Mouse (Mus musculus) stomach, embryonic 14.5 days (tissue): Measurements from ENCODE around the gene Myo10. TPM values are rescaled to one million over a fixed set of nuclear protein-coding genes. Genes with fewer than 3 reads are reported as not detected.
A peak's percentile ranks its signal among the peaks of the same experiment; 100 is the strongest.

Experiments used
- ATAC-seq: fragments of 200-750 bp; cut with Nextera tagmentation; 2 replicates; pipeline ENCODE4 v1.8.0; 2017; ENCODE audit warnings: low read depth, moderate TSS enrichment; ENCODE audit not compliant: insufficient number of reproducible peaks, insufficient read depth, low FRiP score
- H3K27ac ChIP-seq: fragments of 300-500 bp; sonication (generic); 2 replicates; pipeline ENCODE4 v1.5.1; 2014; ENCODE audit warnings: mild to moderate bottlenecking, low read length, moderate library complexity, mixed read lengths
- H3K27me3 ChIP-seq: fragments of 300-500 bp; sonication (generic); 2 replicates; pipeline ENCODE4 v1.6.1; 2014; ENCODE audit warnings: low read length, control low read depth, mixed read lengths; ENCODE audit not compliant: control insufficient read depth, insufficient read depth
- H3K36me3 ChIP-seq: fragments of 300-500 bp; sonication (generic); 2 replicates; pipeline ENCODE4 v1.6.1; 2014; ENCODE audit warnings: mild to moderate bottlenecking, control low read depth, low read length, moderate library complexity, mixed read lengths; ENCODE audit not compliant: control insufficient read depth, insufficient read depth
- H3K4me1 ChIP-seq: fragments of 300-500 bp; sonication (generic); 2 replicates; pipeline ENCODE4 v1.6.1; 2014; ENCODE audit warnings: low read length, control low read depth, mixed read lengths; ENCODE audit not compliant: control insufficient read depth, insufficient read depth
- H3K4me2 ChIP-seq: fragments of 300-500 bp; sonication (generic); replicated peaks from 2 replicates; pipeline ENCODE4 v1.6.1; 2014; ENCODE audit warnings: low read depth, low read length, control low read depth
- H3K4me3 ChIP-seq: fragments of 300-500 bp; sonication (generic); 2 replicates; pipeline ENCODE4 v1.5.1; 2014; ENCODE audit warnings: low read depth, low read length, control low read depth
- H3K9ac ChIP-seq: fragments of 300-500 bp; sonication (generic); replicated peaks from 2 replicates; pipeline ENCODE4 v1.6.1; 2014; ENCODE audit warnings: low read depth, mild to moderate bottlenecking, control low read depth, low read length, moderate library complexity, mixed read lengths
- H3K9me3 ChIP-seq: fragments of 300-500 bp; sonication (generic); 2 replicates; pipeline ENCODE4 v1.6.1; 2016; ENCODE audit warnings: low read depth, low read length, control low read depth; ENCODE audit not compliant: control insufficient read depth
- WGBS: fragments of 180-500 bp; shearing (Covaris S2); extraction: QIAGEN DNeasy Blood & Tissue Kit; methylation state at CpG from one replicate; pipeline ENCODE4 v1.1.7; 2014; 5-methylcytosine and 5-hydroxymethylcytosine counted together
- polyA plus RNA-seq: library from polyadenylated mRNA; unstranded; fragments of >200 nt; fragmentation: Nextera tagmentation; extraction: Ambion mirVana; gene quantifications from 2 replicates; pipeline ENCODE4 v1.2.1, GENCODE M21; 2014

The Myo10 gene
- polyA plus RNA-seq, 1 experiment from 2014 or later: 48.0 TPM

DNA sequence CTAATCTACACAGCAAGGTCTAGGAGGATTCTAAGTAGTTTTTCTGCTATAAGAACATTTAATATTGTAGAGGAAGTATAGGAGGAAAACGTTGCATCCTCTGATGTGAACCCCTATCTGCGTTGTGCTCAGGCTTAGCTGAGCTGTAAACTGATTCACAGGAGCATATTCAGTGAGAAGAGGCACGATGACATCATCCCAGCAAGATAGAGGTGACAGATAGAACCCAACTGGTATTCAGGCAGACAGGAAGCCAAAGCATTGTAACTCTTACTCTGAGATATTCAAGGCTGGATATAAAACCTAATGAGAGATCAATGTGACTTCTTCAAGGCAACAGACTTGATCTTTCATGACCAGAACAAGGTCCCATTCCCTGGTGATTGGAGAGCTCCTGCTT, 200.3 kb downstream of the Myo10 start:
- Histone ChIP-seq H3K9me3 (no peaks in the 10 kb centered on the region; the same call in 1 of the 2 replicates), H3K4me1 (no peaks in the 10 kb centered on the region), H3K4me3 (no peak overlapping the region), H3K9ac (no peak overlapping the region), H3K27ac (no peak overlapping the region), H3K36me3 (no peaks in the 10 kb centered on the region), H3K27me3 (no peaks in the 10 kb centered on the region), H3K4me2 (no peak overlapping the region)
- ATAC-seq: no peak
- 62% methylated on average over 3 of the region's 3 CpGs for WGBS

DNA sequence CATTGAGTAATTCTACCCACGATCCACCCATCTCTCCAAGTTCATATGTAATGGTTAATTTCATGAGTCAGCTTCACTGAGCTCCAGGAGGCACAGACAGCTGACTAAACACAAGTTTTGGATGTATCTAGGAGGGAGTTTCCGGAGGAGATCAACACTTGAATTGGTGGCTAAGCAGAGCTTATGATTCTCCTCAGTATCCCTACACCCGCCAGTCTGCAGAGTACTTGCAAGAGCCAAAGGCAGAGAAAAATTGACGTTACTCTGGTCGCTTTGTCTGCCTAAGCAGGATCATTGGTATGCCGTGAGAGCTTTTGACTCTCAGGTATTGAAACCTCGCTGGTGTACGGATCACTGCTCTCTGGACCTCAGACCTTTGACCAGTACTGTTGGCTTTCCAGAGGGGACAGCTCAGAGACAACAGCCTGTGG, 204.2 kb downstream of the Myo10 start:
- H3K4me1 ChIP-seq: no peaks in the 10 kb centered on the region
- no peaks in the 10 kb centered on the region for H3K9me3 ChIP-seq
- no peak overlapping the region for H3K9ac ChIP-seq
- H3K27me3 ChIP-seq: no peaks in the 10 kb centered on the region
- H3K4me3 ChIP-seq: no peak overlapping the region
- no peak for ATAC-seq
- H3K27ac ChIP-seq: no peak overlapping the region
- H3K4me2 ChIP-seq: no peak overlapping the region
- H3K36me3 ChIP-seq: no peaks in the 10 kb centered on the region
- WGBS: 82% methylated on average over 8 of the region's 8 CpGs

DNA sequence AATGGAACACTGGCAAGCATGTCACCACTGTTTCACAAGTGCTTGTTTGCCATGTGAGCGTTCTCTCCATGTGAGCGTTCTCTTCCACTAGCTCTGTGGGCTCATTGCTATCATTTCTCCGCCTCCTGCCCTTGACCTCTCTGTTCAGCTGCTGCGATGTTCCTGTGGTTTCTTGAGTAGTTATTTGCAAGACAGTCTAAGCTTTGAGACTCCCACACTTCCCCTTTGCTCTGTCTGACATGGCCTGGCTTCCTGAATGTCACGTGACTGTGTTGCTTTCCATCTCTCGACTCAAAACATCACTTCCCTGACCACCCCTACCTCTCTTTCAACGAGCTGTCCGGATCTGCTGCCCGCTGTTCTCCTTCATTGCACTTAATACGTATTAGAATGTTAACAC, 206.1 kb downstream of the Myo10 start:
- ATAC-seq: no peak

DNA sequence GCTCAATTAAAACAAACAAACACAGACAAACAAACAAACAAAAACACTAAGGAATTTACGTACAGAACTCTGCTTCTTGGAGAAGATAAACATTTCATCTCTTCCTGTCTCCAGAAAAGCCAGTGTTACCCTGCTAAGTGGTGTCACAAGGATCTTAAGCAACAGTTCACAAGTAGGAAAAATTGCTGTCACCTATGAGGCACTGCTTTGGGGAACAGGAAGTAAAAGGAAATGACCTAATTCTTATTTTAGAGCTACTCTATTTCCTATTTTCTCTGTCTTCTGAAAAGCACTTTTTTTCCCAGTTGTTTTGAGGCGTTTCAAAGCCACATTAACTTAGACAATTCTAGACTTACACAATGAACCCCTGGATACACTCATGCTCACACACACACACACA, 208.1 kb downstream of the Myo10 start:
- H3K9me3 ChIP-seq: no peaks in the 10 kb centered on the region
- 66% methylated on average over 2 of the region's 2 CpGs for WGBS
- H3K4me2 ChIP-seq: no peak overlapping the region
- H3K4me1 ChIP-seq: no peaks in the 10 kb centered on the region
- no peak overlapping the region for H3K9ac ChIP-seq
- H3K27me3 ChIP-seq: no peaks in the 10 kb centered on the region
- no peak for ATAC-seq
- H3K27ac ChIP-seq: no peak overlapping the region
- no peak overlapping the region for H3K4me3 ChIP-seq
- no peaks in the 10 kb centered on the region for H3K36me3 ChIP-seq

More for the DNA sequence above, 206.1 kb downstream of the Myo10 start:
- Histone ChIP-seq H3K27me3 (no peaks in the 10 kb centered on the region), H3K9ac (no peak overlapping the region), H3K4me1 (no peaks in the 10 kb centered on the region), H3K4me3 (no peak overlapping the region), H3K27ac (no peak overlapping the region), H3K9me3 (no peaks in the 10 kb centered on the region), H3K36me3 (no peaks in the 10 kb centered on the region), H3K4me2 (no peak overlapping the region)
- WGBS: 81% methylated on average over 10 of the region's 10 CpGs

DNA sequence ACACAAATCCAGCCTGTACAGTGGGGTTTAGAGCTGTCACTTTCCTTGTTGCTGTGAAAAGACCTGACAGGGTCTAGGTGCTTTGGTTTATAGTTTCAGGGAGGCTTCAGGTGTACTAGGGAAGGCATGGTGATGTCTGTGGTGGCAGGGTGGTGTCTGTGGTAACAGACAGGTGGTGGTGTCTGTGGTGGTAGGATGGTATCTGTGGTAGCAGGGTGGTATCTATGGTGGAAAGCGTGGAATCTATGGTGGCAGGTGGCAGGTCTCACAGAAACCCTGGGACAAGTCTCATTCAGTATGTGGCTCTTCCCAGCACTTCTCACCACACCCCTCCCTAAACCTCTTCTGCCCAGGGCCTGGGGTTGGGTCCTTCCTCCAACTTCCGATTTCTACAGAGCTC, 212.0 kb downstream of the Myo10 start:
- no peak overlapping the region for H3K27ac ChIP-seq
- no peak for ATAC-seq
- no peak overlapping the region for H3K9ac ChIP-seq
- no peaks in the 10 kb centered on the region for H3K4me1 ChIP-seq
- H3K4me2 ChIP-seq: no peak overlapping the region
- peaks cover 6% of the 10 kb centered on the region; the same call in 1 of the 2 replicates for H3K9me3 ChIP-seq
- 75% methylated on average over 2 of the region's 2 CpGs for WGBS
- H3K36me3 ChIP-seq: no peaks in the 10 kb centered on the region
- H3K4me3 ChIP-seq: no peak overlapping the region
- no peaks in the 10 kb centered on the region for H3K27me3 ChIP-seq

DNA sequence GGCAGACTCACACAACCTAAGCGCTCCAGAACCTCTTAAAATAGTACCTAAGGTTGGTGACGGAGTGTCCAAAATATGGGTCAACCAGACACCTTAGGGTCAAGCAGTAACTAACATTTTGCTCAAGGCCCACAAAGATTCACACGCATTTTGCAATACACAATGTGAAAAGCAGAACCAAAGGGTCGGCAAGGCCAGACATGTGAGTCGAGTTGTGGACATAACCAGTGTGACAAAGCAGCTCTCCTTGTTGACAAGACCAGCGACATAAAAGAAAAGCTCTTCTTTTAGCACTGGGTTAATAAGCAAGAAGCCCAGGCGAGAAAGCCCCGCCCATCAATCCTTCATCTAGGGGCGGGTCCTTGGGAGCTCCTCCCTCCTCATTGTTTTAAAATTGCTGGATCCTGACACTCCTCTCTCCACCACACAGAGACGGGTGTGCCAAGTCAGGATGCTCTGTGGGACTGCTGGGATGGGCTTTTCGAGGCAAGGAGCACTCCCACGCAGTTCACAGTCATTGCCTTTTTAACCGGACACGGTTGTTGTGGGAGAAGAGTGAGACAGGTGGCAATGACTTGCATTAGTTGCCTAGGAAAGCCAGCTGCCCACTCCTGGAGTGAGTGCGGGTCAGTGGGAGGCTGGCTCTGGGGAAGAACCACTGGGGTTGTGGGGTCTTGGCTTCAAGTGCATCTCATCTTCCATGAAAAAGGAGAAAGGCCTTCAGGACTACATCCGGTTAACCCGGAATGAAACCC, 212.8 kb downstream of the Myo10 start:
- whole genome bisulfite sequencing: 84% methylated on average over 17 of the region's 17 CpGs

DNA sequence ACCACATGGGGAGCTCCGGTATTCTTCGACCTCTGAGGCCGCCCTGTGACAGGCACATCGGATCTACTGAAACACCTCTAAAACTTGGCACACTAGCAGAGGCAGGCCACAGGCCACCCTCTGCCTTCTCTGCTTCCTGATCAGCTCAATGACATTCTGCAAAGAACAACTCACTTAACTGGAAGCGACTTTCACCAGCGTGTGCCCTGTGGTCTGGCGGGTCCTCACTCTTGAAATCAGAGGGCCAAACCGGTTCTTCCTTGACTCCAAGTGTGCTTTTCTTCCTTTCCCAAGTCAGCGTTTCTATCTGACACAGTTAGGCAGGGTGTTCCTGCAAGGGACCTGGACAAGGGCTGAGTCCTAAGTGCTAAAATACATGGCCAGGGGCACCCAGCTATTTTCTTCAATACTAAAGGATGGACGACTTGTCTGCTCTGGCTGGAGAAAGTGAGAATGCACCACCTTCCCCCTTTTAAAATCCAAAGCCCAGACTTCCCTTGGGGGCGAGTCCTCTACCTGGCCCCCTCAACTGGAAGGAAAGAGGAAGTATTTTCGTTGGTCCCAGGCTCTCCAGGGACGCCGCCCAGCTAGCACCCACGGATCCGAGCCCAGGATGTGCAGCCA, 220.2 kb downstream of the Myo10 start:
- Histone ChIP-seq H3K4me3 (peak overlapping the region; percentile 68), H3K27ac (no peak overlapping the region), H3K4me1 (no peaks in the 10 kb centered on the region), H3K27me3 (peaks cover 4% of the 10 kb centered on the region; the same call in 1 of the 2 replicates), H3K9ac (no peak overlapping the region; the same call in 1 of the 2 replicates), H3K9me3 (peaks cover under 1% of the 10 kb centered on the region; the same call in 1 of the 2 replicates), H3K36me3 (no peaks in the 10 kb centered on the region), H3K4me2 (peak overlapping the region; percentile 86)
- 12% methylated on average over 16 of the region's 16 CpGs for WGBS
- ATAC-seq: peak; percentile 24; the same call in 1 of the 2 replicates

More for the DNA sequence above, 212.8 kb downstream of the Myo10 start:
- no peaks in the 10 kb centered on the region for H3K36me3 ChIP-seq
- H3K4me2 ChIP-seq: no peak overlapping the region
- no peaks in the 10 kb centered on the region for H3K27me3 ChIP-seq
- H3K27ac ChIP-seq: no peak overlapping the region
- ATAC-seq: no peak
- H3K4me3 ChIP-seq: no peak overlapping the region
- no peak overlapping the region for H3K9ac ChIP-seq
- peaks cover 6% of the 10 kb centered on the region; the same call in 1 of the 2 replicates for H3K9me3 ChIP-seq
- no peaks in the 10 kb centered on the region for H3K4me1 ChIP-seq

DNA sequence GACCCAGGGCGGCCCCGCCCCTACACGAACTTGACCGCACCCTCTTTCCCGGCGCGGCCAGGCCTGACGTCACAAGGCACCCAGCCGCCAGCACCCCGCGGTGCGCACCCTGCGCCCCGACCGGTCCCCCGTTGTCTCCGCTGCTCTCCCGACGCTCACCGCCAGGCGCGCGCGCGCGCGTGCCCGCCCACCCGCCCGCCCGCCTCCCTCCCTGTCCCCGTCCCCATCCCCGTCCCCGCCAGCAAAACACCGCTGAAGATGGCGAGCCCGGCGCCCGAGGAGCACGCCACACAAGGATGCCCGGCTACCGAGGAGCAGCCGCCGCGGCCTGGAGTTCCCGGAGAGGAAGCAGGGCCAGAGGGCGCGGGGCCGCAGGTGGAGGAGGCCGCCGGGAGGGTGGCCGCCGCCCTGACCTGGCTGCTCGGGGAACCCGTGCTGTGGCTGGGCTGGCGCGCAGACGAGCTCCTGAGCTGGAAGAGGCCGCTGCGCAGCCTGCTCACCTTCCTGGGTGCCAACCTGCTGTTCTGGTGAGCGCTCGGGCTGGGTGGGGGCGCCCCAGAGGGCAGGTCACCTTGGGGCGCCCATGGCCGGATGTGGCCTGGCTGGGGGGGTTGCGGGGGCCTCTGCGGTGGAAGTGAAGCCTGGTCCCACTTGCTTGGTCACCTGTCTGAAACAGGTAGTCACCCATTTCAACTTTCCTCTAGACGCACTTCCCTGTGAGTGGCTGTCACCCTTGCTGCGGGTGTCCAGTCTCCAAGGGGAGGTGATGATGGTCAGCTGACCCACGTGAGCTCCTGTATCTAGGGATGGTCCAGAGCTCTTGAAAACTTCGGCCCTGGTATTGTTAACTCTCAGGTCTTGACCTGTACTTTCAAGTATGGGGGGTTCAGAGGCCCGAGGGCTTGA, 221.0 kb downstream of the Myo10 start, which contains the start of gene Retreg1:
TSS of gene Retreg1 (plus strand) at position 95 of the 906 bp plus-strand sequence.
- peak within 1 kb of the TSS; percentile 86 for H3K4me2 ChIP-seq
- H3K9ac ChIP-seq: peak within 1 kb of the TSS; percentile 60; the same call in 1 of the 2 replicates
- peak; percentile 91 for ATAC-seq
- peaks cover 4% of the 10 kb centered on the region; the same call in 1 of the 2 replicates for H3K27me3 ChIP-seq
- peak within 1 kb of the TSS; percentile 68 for H3K4me3 ChIP-seq
- H3K9me3 ChIP-seq: no peaks in the 10 kb centered on the region
- no peaks in the 10 kb centered on the region for H3K36me3 ChIP-seq
- H3K27ac ChIP-seq: no peak within 1 kb of the TSS
- no peaks in the 10 kb centered on the region for H3K4me1 ChIP-seq
- WGBS: under 1% methylated on average over 63 of the region's 72 CpGs
